Mouse (Mus musculus): Measurements from ENCODE around the gene Arid5b. TPM values are rescaled to one million over a fixed set of nuclear protein-coding genes. Genes with fewer than 3 reads are reported as not detected.

The Arid5b gene
- polyA plus RNA-seq, 1 experiment from 2014 or later = 20.3 TPM

DNA sequence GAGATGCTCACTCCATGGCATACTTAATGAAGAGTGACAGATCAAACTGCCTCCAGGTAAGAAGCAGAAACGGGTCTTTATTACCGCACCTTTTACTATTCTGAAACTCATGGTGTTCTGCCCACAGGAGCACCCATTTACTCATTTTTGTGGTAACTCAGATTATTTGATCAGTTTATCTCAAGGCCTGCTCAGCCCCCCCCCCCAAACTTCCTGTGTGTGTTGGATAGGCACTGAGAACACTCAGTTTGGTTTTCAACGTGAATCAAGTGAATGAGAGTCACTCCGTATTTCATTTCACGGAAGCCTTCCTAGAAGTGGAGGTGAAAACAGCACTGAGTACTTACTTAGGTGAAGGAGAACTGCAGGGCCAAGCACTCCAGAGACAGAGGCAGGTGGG, 224.4 kb downstream of the Arid5b start:
- 87% methylated on average over 5 of the region's 5 CpGs for WGBS (ENCODE audit: missing documents)

GRCm38 (mm10) chr10:68052307-68052706, 226.2 kb downstream of the Arid5b start:
- Histone ChIP-seq H3K79me2 (ENCODE audit: inconsistent target) (no peaks in the 10 kb centered on the region), H3K4me3 (ENCODE audit: inconsistent target) (no peak overlapping the region), H3K36me3 (ENCODE audit: inconsistent target) (no peaks in the 10 kb centered on the region), H3K27ac (no peak overlapping the region)
- WGBS (ENCODE audit: missing documents) = 95% methylated on average over 8 of the region's 8 CpGs

More for the DNA sequence above, 224.4 kb downstream of the Arid5b start:
- Histone ChIP-seq H3K79me2 (ENCODE audit: inconsistent target) (no peaks in the 10 kb centered on the region), H3K27ac (no peak overlapping the region), H3K4me3 (ENCODE audit: inconsistent target) (no peak overlapping the region), H3K36me3 (ENCODE audit: inconsistent target) (no peaks in the 10 kb centered on the region)

- WGBS (ENCODE audit: missing documents) = 96% methylated on average over 14 of the region's 14 CpGs
- Histone ChIP-seq H3K27ac (no peak overlapping the region), H3K4me3 (ENCODE audit: inconsistent target) (no peak overlapping the region), H3K79me2 (ENCODE audit: inconsistent target) (no peaks in the 10 kb centered on the region), H3K36me3 (ENCODE audit: inconsistent target) (no peaks in the 10 kb centered on the region)
Observed at GRCm38 (mm10) chr10:68051316-68051933, 227.1 kb downstream of the Arid5b start.

GRCm38 (mm10) chr10:68050882-68051281, 227.7 kb downstream of the Arid5b start:
- Histone ChIP-seq H3K79me2 (ENCODE audit: inconsistent target) (no peaks in the 10 kb centered on the region), H3K4me3 (ENCODE audit: inconsistent target) (no peak overlapping the region), H3K27ac (no peak overlapping the region), H3K36me3 (ENCODE audit: inconsistent target) (no peaks in the 10 kb centered on the region)
- WGBS (ENCODE audit: missing documents) = 95% methylated on average over 13 of the region's 13 CpGs

DNA sequence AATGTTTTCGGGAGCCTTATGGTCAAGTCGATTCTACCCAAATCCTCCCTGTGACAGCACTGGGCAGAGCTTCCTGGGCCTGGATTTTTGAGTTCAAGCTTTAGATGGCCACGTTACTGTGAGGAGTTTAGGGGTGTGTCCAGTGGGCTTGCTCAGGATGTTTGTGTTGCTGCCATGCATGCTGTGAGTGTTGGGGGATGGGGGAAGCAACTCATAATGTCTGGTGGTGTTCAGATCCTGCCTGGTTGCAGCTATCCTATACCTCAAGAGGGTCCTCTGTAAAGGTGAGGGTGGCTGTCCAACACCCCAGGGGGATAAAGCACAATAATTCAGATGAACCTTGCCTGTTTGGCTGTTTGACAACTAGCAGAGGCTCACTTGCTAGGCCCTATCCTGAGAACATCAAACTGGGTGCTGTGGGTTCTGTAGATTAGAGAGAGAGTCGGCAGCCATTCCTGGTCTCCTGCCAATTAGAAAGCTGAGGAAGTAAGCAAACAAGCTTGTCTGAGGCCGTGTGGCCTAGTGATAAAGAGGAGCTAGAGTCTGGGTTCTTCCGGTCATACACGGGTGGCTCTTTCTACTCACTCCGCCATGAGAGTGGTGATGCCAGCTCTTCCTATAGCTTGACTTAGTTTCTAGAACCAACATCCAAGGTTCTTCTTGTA, 229.8 kb downstream of the Arid5b start:
- Histone ChIP-seq H3K36me3 (ENCODE audit: inconsistent target) (no peaks in the 10 kb centered on the region), H3K27ac (no peak overlapping the region), H3K79me2 (ENCODE audit: inconsistent target) (no peaks in the 10 kb centered on the region), H3K4me3 (ENCODE audit: inconsistent target) (no peak overlapping the region)
- WGBS (ENCODE audit: missing documents) = 81% methylated on average over 8 of the region's 8 CpGs

GRCm38 (mm10) chr10:68044864-68045263, 233.7 kb downstream of the Arid5b start:
- no peak overlapping the region for H3K27ac ChIP-seq
- H3K79me2 ChIP-seq (ENCODE audit: inconsistent target) = no peaks in the 10 kb centered on the region
- no peaks in the 10 kb centered on the region for H3K36me3 ChIP-seq (ENCODE audit: inconsistent target)
- no peak overlapping the region for H3K4me3 ChIP-seq (ENCODE audit: inconsistent target)
- 88% methylated on average over 8 of the region's 8 CpGs for WGBS (ENCODE audit: missing documents)

DNA sequence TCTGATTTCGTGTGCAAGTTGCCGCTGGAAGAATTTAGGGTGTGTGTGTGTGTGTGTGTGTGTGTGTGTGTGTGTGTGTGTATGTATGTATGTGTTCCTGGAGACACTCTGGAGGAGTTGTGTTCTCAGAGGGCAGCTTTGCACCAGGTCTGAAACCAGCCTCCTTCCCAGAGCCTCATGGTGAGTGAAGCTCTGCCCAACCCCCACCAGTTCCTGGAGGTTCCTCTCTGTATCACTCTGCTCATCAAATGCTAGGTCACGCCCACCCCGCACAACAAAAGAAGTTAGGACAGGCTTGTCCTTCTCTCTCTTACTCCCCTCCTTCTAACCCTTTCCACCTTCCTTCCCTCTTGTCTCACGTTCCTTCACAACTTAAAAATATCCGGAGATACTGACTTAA, 234.6 kb downstream of the Arid5b start:
- no peak overlapping the region for H3K27ac ChIP-seq
- no peaks in the 10 kb centered on the region for H3K36me3 ChIP-seq (ENCODE audit: inconsistent target)
- 87% methylated on average over 6 of the region's 6 CpGs for WGBS (ENCODE audit: missing documents)
- no peak overlapping the region for H3K4me3 ChIP-seq (ENCODE audit: inconsistent target)
- no peaks in the 10 kb centered on the region for H3K79me2 ChIP-seq (ENCODE audit: inconsistent target)

Data from macrophage (primary cell).